Mouse (Mus musculus): ENCODE measurements around the gene Spcs2.

DNA sequence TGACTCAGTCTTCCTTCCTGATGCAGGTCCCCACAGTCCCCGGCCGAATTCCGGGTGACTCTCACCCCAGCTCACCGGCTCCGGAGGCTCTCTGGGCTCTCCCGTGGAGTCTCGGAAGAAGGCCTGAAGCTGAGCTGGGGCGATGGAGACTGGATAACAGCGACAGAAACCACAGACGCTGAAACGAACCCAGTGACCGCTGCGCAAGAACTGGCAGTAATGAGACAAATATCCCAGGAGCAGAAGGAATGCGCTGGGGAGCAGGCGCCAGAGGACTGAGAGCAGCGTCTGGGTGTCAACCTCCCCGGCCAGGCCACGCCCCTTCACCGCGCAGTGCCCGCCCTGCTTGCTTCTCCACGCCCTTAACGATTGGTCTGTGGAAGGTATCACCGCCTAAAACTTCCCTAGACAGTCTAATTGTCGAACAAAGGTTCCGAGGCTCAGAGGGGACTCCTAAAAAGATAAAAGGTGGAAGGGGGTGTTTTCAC, 35.1 kb downstream of the Spcs2 start, which contains the start of gene Neu3:
- TF ChIP-seq POLR2A (IDR thresholded peaks at IDR 0.05; ENCODE audit: insufficient read length, low read depth) (peak; percentile 80), MYOD1 (IDR thresholded peaks at IDR 0.05; ENCODE audit: control insufficient read depth in 1 of 3, insufficient read length in 2 of 3, low read depth in 2 of 3) (no peak), USF1 (IDR thresholded peaks at IDR 0.05; ENCODE audit: low read depth) (no peak), MAX (IDR thresholded peaks at IDR 0.05; ENCODE audit: low read depth) (no peak), POLR2AphosphoS2 (IDR thresholded peaks at IDR 0.05; ENCODE audit: insufficient read length, low read depth) (peak; percentile 56), CEBPB (IDR thresholded peaks at IDR 0.05; ENCODE audit: insufficient read depth, poor library complexity, severe bottlenecking) (no peak), E2F4 (IDR thresholded peaks at IDR 0.05; ENCODE audit: insufficient read depth) (no peak), MYOG (IDR thresholded peaks at IDR 0.05; ENCODE audit: control insufficient read depth in 1 of 3, insufficient read depth in 1 of 3, insufficient read length in 2 of 3, low read depth in 2 of 3) (no peak), TCF12 (IDR thresholded peaks at IDR 0.05; ENCODE audit: insufficient read depth, poor library complexity, severe bottlenecking) (no peak), REST (IDR thresholded peaks at IDR 0.05; ENCODE audit: insufficient read depth, insufficient read length) (no peak), TCF3 (IDR thresholded peaks at IDR 0.05; ENCODE audit: insufficient read length, low read depth) (no peak), SRF (IDR thresholded peaks at IDR 0.05; ENCODE audit: control insufficient read depth, insufficient read length, low read depth) (no peak)

Measured in myocyte (in vitro differentiated cells).